Mouse (Mus musculus) heart, postnatal 14 days (tissue): ENCODE measurements around the gene C2cd2. TPM values are rescaled to one million over a fixed set of nuclear protein-coding genes. Genes with fewer than 3 reads are reported as not detected.

Experiments used
- DNase-seq, 2 experiments: peaks; one replicate each; pipeline ENCODE4 v3.0.0; 2021 to 2022
- intact Hi-C: fragments of 180-260 bp; cut with DNase I; formaldehyde crosslinking; loops from one replicate; pipeline ENCODE4 v1.15.1; 2025
- microRNA-seq, 2 experiments: library from miRNA; unstranded; fragments of <30 nt; microRNA quantifications; one replicate each; pipeline ENCODE4 v1.2.0; 2021 to 2022
- total RNA-seq, 2 experiments: library from RNA; stranded (reverse); gene quantifications; 2 replicates each; pipeline ENCODE4 v1.2.3; 2021

C2cd2 gene
- total RNA-seq, 2 experiments from 2014 or later, result 25.1 to 27.3 TPM

DNA sequence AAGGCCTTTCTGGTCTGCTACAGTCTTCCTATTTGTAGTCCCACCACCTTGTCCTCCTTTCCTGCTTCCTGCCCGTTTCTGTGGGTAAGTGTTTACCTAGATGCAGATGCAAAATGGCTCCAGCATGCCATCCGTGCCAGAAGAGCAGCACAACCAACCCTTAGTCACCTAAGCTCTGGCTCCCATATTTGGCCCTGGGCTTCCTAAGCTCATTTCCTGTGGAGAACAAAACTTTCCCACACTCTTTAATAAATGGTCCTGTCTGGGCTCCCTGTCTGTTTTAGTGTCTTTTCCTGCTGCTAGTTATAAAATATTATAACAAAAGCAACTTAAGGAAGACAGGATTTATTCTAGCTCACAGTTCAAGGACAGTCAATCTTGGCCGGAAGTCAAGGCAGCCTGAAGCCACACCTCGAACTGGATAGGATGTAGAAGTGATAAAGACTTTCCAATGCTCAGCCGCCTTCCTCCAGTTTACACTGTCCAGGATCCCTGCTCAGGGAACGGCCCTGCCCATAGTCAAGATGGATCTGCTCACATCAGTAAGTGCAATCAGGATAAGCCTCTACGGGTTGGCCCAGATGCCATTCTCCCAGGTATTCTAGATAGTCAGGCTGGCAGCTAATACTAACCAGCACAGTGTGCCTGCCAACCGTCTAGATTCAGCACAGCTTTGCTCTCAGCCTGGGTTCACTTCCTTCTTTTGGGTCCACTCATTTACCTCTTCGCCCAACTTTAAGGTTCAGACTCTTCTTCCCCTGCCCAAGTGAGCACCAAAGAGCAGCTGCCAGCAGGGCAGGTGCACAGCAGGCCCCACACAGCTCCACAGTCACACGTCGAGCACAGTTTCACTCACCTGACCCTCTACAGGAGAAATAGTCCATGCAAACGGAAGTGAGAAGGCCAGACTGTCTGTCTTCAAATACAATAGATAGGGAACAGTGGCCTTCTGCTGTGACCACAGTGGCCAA lies 117.1 kb downstream of the C2cd2 start:
- no peak for DNase-seq
- intact Hi-C loops, result no loop called here

DNA sequence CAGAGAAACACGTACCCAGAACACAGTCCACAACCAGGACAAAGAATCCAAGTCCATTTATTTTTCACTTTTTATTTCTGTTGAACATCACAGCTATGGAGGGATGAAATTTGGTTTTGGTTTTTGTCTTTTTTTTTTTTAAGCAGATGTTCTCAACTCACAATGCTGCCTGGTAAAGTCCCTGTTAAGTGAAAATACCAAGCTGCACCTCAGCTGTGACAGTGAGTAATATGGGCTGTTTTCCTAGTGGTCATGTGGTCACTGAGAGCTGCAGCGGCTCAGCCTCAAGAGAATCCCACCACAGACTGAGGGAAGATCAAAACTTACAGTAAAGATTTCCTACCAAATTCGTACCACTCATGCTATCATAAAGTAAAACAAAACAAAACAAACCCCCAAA lies 130.2 kb downstream of the C2cd2 start:
- no peak for DNase-seq
- intact Hi-C loops, result no loop called here

DNA sequence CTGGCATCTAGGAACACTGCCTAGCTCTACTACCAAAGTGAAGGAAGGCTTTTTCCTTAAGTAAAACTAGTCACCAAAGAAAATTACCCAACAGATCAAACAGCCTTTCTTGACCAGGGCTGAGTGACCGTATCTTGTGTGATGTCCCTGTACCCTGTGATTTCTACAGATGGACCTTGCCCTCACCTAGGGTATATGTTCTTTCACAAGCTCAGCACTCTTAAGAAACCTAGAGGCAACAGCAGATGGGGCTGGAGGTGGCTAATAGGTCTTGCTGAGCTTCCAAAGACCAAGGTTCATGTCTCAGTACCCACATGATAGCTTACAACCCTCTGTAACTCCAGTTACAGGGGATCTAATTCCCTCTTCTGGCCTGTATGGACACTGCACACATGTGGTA lies 134.2 kb downstream of the C2cd2 start:
- DNase-seq, result no peak
- intact Hi-C loops, result no loop called here

DNA sequence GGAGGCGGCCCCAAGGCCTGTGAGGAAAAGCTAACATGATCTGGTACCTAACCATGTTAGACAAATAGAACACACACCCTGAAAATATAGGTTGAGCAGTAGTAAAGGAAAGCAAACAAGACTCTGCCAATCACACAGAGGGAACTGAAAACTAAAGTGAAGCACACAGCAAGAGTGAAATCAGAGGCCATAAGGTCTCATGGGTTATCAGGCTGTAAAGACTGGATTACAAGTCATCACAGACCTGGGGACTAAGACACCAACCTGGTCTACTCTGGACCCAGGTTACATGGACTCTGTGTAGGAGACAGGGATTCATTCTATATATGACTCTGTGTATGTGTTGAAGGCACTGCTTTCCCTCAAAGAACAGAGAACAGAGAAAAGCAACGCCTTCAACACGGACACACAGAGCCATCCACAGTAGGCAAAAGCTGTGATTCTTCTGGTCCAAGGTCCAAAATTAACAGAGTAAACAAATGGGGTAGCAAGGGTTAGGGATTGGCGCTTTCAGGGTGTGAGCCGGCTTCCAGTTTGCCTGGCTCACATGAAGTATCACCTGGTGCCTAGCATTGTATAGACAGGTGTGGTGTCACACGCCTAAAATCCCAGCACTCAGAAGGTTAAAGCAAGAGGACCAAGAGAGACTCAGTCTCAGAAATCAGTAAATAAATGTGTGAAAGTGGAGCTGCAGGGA lies 138.9 kb downstream of the C2cd2 start:
- intact Hi-C loops, result no loop called here
- no peak for DNase-seq

DNA sequence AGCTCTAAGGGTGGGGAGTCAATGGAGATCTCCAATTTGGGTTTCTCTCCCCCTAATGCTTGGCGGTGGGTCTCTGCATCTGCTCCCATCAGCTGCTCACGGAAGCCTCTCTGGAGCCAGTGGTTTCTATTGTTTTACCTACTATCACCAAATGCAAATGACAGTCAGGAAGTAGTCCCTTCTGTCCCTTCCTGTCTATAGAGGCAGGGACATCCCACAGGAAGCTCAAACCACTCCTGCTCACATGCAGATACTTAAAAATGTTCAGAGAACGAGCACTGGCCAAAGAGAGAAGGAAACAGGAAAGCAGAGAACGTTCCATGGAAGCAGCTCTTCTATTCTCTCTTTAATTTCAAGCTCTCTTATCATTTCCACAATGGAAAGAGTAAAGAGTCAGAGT lies 142.9 kb downstream of the C2cd2 start:
- intact Hi-C loops, result no loop called here
- no peak for DNase-seq

DNA sequence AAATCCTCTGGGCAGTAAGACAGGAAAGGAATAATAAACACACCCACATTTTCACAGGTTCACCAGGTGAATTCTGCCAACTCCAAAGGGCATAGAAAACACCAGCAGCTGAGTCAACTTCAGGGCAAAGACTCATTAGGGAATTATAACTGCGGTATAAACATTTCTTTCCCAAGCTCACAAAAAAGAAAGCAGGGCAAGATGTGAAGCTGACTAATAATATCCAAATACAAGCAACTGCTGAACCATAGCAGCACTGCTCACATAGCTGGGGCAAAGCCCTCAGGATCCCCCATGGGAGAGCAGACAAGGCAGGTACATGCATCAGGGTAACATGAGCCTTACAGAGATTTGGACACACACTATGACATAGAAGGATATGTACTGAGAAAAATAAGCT lies 145.0 kb downstream of the C2cd2 start:
- intact Hi-C loops, result no loop called here
- DNase-seq, result no peak

DNA sequence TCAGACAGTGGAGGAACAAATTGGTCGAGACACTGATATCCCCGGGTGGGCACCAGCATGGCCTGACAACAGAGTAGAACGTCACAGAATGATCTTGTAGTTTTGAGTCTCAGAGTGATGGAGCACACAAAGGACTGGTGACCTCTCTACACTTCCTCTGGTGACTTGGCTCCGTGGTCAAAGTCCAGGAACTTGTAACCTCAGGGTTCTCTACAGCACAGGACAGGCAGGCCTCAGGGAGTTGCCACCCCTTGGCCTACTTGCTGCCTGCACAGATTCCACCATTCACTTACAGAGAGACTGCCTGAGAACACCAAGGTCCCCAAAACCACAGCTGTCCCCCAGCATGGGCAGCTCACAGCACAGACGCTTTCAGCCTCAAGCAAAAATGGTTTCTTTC lies 147.1 kb downstream of the C2cd2 start:
- no peak for DNase-seq
- intact Hi-C loops, result no loop called here

DNA sequence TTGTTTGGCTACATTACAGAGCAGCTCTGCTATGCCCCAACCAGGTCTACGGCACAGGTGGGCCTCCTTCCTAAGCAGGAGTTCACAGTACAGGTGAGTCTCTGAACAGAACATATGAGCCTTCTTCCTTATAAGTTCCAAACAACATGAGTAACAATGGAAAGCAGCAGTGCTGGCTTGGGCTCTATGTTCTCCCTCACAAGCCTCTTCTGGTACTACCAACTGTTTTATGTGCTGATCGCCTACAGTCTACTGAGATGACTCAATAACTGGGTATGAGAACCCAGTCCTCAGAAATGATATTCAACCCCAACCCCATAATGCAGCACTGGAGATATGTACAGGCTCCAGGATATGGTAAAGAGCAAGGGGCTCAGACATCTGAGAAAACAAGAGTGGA lies 148.3 kb downstream of the C2cd2 start:
- no peak for DNase-seq
- intact Hi-C loops, result no loop called here

DNA sequence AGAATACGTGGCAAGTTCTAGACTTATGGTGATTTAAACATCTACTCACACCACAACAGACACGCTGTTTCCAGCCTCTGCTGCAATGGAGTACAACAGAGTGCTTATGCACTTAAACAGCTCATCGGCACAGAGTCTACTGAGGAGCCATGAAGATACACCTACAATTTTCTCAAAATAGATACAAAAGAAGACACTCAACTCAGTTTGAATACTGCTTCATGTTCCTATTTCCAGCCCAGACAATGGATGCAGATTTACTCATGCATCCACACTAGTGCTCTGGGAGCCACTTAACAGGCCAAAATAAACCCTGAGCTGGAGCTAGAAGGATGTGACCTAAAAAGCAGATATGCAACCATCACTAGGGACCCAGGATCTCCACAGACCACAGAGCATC lies 153.5 kb downstream of the C2cd2 start:
- no peak for DNase-seq
- intact Hi-C loops, result loop anchor here (10.0 kb wide), 1 partner anchor 186 kb away; the partner anchor contains the start of gene B230307C23Rik

DNA sequence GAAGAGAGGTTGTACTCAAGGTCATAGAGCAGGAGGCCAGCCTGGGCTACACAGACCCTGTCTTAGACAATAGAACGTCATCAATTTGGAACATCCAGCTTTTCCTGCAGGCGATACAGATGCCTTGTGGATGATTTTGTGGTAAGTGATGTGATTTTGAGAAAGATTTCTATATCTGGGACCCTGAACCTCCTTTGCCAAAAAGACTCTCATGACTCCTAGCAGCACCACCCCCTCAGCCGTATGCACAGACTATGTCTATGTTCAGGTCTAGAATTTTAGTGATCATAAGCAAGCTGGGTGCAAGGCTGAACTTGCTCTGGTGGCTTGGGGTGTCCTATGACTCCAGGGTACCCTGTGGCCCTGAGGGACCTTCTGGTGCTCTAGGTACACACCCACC lies 156.8 kb downstream of the C2cd2 start:
- no peak for DNase-seq
- intact Hi-C loops, result loop anchor here (2.0 to 10.0 kb wide), 2 partner anchors 71 to 189 kb away; partner anchors contain the start of gene B230307C23Rik

Small RNA genes within 50 kb of the gene (microRNA-seq; reads per million reads assigned to microRNA genes)
- 0 to 0.12 reads per million in 2 experiments for gene Mir6964

Other genes starting within 250 kb of the C2cd2 start
- gene Ripk4, start 198.8 kb downstream of the C2cd2 start, total RNA-seq, result under 1 TPM; 0.19 to 0.22 TPM
- 1 to 10 TPM; 5.7 to 7.6 TPM for gene Prdm15, start 110.7 kb downstream of the C2cd2 start, total RNA-seq
- gene Zbtb21, start within 50 bp of the C2cd2 start, total RNA-seq, result 10 to 100 TPM; 10.1 to 13.5 TPM
- gene B230307C23Rik, start 34.7 kb upstream of the C2cd2 start, total RNA-seq, result 1 to 10 TPM; 4.3 to 5.2 TPM
- gene A630089N07Rik, start 119.9 kb upstream of the C2cd2 start, total RNA-seq, result 1 to 10 TPM; 3.3 to 3.7 TPM